Mouse (Mus musculus): ENCODE data around the gene Klf15.

The Klf15 gene

DNA sequence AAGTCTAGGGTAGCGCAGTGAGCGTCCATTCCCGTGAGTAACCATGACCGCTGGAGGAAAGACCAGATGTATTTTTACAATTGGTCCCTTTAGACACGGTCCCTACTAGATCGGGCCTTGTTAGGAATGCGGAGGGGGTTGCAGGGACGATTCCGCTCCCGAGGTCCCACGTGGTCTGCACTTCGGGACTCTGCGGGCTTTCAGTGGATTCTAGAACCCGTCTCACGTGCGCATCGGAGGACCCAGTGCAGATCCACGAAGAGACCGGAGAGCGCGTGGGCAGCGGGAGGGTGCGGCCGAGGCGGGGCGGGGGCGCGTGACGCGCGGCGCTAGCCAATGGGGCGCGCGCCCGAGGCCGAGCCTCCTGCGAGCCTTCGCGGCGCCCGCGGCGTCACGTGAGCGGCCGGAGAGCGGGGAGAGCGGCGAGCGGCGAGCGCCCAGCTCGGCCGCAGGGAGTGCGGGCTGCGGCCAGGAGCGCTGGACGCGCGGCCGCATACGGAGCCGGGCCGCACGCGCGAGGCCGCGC is at the start of gene Klf15:
Gene Klf15, plus strand, starts transcription at position 396 of the 526 bp plus-strand sequence.
- in situ Hi-C loops (cut with MseI, MboI) = no loop called here

DNA sequence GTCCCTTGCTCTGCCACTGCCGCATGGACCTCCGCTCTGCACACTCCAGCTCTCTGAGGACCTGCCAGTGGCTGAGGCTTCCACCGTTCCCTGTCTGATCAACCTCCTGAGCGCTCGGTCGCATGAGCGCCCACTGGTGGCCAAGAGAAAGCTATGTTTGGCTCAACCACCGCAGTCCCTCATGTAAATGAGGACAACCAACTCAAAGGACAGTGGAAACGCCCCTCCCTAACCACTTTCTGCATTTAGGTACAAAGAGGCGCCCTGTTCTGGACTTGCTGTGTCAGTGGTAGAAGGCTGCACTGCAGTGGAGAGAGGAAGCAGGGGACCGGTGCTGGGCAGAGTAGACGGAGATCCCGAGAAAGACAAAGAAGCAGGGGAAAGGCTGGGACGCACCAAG is 39.8 kb upstream of the Klf15 start:
- in situ Hi-C loops (cut with MseI, MboI) = no loop called here

DNA sequence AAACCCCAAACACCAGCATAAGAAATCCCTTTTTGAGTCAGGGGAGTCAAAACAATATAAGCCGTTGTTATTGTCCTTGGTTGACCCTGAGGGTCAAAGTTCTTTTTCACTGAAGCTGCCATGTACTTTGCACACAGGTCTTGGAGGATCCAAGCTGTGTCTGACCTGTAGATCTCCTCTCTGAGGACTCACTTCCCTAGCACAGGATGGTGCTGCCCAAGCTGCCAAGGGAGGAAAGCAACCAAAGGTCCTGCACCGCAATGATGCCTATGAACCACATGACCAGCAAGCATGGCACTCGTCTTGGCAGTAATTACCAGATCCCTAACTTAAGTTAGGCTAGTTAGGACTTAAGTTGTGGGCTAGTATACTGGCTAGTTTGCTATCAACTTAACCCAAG is 37.0 kb upstream of the Klf15 start:
- in situ Hi-C loops (cut with MseI, MboI) = no loop called here

DNA sequence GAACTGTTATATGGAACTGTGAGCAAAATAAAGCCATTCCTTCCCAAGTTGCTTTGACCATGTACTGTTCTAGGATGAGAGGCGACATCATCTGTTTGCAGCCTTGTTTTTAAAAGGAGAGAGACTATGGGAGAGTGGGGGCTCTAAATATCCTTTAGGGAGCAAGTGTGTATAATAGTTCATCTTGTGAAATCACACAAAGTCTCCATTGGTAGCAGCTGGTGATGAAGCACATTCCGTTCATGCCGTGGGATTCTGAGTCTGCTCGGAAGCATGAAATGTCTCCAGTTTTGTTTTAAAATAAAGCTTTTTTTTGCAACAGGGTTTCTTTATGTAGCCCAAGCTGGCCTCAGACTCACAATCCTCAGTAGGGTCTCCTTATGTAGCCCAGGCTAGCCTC is 36.4 kb upstream of the Klf15 start:
- in situ Hi-C loops (cut with MseI, MboI) = no loop called here

DNA sequence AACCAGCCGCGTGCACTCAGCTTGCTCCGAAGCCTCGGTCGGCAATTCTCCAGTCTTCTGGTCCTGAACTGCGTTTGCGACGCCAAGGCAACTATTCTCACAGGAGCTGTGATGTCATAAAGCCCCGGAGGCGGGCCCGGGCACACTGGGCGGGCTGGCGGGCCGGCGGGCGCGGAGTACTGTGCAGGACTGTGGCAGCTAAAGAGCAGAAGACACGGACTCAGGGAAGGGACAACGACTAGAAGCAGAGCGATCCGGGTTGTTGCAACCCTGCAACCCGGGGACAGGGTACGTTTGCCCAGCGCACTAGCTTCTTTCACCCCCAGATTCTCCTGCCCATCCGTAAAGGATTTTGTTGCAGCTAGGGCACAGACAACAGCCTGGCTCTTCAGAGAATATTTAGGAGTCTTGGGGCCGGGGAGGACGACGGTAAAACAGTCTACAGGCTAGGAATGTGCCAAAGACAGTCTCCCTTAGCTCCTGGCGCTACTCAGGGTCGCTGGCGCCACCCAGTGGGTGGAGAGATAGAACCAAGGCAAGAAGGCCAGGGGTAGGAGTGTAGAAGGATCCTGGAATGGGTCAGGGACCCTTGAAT is 33.9 kb upstream of the Klf15 start, which contains the start of gene Cfap100:
Gene Cfap100, minus strand, starts transcription at position 418 of the 595 bp plus-strand sequence.
- in situ Hi-C loops (cut with MseI, MboI) = no loop called here

DNA sequence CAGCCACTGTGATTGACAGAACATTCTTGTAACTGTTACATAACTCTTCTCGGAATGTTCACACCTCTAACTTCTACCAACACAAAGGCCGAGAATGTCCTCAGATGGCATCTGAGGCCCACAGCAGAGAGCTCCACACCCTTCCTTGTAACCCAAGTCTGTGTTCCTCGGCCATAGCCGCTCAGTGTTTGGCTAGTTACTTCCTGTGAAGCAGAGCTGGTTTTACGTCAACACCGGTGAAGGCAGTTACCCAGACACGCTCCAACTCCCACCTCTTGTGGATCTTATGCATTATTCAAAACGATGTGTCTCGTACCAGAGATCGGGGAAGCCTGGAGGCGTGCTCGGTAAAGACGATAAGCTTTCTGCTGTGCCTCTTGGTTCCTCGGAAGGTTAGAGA is 32.5 kb upstream of the Klf15 start:
- in situ Hi-C loops (cut with MseI, MboI) = no loop called here

DNA sequence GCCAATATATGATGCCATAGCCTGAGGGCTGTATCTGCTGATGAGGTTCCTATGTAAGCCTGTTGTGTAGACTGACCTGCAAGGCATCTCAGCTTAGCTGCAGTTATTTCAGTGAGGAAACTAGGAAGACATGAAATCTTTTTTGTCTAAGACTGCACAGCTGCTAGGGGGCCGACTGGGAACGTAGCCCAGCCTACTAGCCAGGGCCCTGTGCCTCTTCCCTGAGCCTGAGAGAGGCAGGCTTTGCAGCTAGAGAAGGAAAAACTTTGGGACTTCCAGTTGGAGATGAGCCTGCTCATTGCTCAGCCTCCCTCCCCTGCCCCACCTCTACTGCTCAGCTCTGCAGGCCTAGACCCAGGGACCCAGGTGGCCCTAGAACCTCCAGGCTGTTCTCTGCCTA is 30.9 kb upstream of the Klf15 start:
- in situ Hi-C loops (cut with MseI, MboI) = no loop called here

DNA sequence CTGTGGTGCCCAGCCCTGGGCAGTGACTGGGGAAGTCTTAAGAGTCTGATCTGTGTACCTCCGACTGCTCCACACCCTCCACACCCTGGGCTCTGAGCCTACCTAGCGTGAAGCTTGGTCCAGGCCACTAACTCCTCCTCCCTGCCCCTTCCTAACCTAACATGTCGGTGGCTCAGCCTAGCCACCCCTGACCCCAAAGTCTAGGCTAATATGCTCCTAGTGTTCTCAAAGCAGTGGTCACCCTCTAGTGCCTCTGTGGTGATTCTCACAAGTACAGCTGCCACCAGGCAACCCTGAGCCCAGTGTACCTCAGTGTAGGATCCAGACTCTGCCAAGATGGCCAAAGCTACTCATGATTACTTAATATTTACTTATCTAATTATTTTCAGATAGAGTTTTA is 27.7 kb upstream of the Klf15 start:
- in situ Hi-C loops (cut with MseI, MboI) = no loop called here

DNA sequence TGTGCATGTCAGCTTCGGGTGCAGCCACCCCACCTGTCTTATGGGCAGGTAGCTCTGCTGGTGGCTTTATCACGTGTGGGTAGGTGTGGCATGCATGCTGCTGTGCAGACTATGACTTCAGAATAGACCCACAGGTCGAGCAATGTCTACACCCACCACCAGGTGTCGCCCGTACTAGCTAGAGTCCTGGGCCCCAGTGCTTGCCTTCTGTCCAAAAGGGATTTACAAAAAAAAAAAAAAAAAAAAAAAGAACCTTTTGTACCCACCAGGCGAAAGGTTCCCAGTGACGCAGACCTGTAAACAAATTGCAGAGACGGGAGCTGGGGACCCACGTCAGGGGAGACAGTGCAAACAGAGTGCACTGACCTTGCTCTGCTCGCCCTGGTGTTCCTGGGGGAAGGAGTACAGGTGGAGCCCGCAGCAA is 27.2 kb upstream of the Klf15 start:
- in situ Hi-C loops (cut with MseI, MboI) = no loop called here

DNA sequence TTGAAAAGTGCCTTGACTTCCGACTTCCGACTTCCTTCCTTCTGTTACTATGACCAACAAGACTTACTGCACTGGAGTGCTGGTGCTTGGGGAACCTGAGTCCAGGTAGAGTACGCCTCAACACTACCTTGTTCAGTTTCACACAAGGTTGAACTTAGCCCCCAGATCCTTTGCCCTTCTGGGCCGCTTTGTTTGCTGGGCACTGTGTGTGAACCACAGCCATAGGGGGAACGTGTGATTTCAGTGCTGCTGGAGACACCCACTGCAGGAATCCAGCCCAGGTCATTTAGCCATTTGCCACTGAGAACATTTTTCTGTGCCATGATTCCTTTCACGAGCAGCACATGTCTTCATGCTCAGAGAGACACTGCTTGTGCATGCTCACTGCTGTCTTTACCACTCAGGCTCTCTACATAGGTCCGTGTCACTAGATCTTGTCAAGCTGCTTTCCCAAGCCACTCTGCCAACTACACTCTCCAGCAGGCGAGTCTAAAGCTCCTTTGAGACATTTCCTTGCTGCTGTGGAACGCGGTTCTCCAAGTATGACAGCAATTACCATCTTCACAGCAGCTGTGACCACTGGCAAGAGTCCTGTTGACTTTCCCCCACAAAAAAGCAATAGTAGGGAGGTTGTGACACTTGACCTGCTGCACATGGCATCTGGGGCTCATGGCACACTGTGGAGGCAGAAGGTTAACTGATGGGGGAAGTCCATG is 26.0 kb upstream of the Klf15 start:
- in situ Hi-C loops (cut with MseI, MboI) = no loop called here

DNA sequence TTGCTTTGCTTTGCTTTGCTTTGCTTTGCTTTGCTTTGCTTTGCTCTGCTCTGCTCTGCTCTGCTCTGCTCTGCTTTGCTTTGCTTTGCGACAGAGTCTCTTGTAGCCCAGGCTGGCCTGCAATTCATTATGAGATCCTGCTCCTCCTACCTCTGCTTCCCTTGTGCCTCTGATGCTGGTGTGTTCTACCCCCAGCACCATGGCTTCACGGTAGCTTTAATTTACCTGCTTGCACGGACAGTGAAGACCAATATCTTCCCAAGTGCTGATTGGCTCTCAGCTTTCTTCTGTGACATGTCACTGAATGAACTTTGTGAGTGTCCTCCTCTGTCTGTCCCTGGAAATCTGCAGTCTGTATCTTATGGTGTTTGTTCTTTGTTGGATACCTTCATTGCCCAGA is 25.3 kb upstream of the Klf15 start:
- in situ Hi-C loops (cut with MseI, MboI) = no loop called here

DNA sequence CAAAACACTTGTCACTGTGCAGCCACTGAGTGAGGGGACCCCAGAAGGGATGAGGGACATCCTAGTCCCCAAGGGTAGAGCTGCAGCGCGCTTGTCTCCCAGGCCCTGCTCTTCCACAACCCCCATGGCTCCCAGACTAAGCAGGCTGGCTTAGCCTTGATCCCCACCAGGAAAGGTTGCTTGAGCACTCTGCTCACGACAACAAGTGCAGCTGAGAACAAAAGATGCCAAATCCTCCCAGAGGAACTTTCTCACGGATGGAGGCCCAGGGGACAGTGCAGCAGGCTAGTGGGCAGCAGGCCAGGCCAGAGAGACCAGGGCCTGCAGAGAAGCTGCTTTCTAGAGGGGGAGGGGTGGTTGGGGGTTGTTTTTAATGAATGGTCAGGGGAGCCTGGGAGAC is 15.5 kb upstream of the Klf15 start:
- in situ Hi-C loops (cut with MseI, MboI) = no loop called here

DNA sequence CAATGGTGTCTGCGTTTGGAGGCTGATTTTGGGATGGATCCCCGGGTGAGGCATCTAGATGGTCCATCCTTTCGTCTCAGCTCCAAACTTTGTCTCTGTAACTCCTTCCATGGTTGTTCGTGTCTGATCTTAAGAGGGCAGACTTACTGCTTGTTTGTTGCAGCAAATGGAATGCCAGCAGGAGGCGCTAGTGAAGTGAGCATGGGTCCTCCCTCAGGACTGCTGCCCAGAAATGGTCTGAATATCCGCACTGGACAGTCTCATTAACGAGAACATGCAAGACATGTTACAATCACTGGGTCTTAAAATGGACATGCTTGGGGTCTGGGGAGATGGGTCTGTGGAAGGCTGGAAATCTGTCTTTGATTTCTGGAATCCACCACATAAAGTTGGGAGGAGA is 12.2 kb upstream of the Klf15 start:
- in situ Hi-C loops (cut with MseI, MboI) = loop anchor here (10.0 kb wide), 1 partner anchor 65 kb away; no protein-coding TSS in a partner anchor

DNA sequence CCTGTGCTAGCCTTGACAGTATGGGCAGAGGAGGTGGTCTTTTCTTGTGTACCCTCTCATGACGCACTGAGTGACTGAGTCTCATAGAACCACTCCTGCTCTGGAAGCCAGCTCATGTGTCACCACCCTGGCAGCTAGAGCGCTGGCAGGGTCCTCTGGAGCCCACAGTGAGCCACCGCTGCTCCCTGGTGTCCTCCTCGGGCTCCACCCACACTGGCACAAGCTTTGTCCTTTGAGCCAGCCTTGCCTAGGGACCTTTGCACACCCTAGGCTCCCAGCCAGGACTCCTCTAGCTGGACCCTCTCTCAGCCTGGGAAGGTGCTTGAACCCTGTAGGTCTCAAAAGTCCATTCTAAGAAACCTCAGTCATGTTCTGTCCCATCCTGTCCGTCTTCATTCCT is 11.7 kb upstream of the Klf15 start:
- in situ Hi-C loops (cut with MseI, MboI) = loop anchor here (10.0 kb wide), 1 partner anchor 64 kb away; no protein-coding TSS in a partner anchor

DNA sequence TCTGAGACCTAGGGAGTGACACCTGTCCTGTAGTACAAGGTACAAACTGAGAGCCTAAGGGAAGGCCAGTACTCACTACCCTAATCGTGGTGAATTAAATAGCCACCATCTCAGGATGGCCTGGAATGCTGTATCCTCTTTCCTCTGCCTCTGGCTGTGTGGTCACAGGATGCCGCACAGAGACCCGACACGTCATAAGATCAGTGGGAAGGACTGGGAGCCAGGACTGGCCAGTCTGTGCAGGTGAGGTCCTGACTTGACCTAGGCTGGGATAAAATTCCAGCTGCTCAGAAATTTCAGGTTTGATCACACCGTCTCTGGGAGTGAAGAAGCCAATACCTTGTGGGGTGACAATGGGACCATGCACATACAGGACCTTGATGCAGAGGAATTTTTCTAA is 10.9 kb upstream of the Klf15 start:
- in situ Hi-C loops (cut with MseI, MboI) = loop anchor here (10.0 kb wide), 1 partner anchor 63 kb away; no protein-coding TSS in a partner anchor

DNA sequence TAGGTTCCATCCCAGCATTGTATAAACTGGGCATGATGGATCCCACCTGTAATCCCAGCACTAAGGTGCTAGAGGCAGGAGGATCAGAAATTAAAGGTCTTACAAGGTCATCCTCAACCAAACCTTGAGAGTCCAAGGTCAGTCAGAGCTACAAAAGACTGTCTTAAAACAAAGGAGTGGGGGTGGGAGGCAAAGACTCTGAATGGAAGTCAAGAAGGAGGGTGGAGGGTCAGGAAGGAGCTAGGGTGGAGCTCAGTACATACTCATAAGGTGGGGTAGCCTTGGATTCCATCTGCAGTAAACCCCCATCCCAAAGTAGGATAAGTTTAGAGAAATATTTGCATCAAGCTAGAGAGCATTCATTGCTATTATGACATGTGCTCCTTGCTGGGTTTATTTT is 9.8 kb upstream of the Klf15 start:
- in situ Hi-C loops (cut with MseI, MboI) = loop anchor here (10.0 kb wide), 1 partner anchor 62 kb away; no protein-coding TSS in a partner anchor

DNA sequence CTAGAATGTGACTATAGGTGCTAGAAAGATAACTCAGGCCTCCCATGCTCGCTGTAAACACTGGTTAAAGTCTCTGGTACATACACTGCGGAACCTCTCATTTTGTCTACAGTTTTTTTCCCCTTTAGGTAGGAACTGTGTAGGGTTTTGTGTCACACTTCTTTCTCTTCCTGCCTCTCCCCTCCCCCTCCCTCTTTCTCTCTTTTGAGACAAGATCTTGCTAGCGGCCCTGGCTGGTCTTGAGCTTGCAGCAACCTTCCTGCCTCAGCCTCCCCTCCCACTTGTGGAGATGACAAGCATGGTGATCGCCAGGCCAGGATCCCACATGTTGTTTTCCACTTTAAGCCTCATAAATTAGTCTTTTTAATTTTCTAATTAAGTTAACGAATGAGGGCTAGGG is 8.6 kb upstream of the Klf15 start:
- in situ Hi-C loops (cut with MseI, MboI) = loop anchor here (10.0 kb wide), 1 partner anchor 61 kb away; no protein-coding TSS in a partner anchor

DNA sequence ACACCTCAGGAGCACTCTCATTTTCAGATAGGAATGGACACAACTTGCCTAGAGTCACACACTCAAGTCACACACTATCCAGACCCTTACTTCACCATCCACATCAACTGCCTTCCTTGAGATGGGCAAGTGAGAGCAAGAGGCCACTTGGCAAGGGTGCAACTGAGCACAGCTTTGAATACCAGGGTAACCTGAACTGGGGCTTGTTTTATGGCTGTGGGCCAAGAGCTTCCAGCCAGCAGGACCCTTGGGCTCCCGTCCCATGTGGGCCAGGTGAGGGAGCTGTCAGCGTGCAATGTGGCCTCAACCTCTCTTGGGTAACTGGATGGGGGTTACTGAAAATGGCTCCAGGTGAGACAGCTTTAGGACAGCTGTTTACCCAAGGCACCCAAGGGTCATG is 5.0 kb upstream of the Klf15 start:
- in situ Hi-C loops (cut with MseI, MboI) = loop anchor here (10.0 kb wide), 1 partner anchor 57 kb away; no protein-coding TSS in a partner anchor

DNA sequence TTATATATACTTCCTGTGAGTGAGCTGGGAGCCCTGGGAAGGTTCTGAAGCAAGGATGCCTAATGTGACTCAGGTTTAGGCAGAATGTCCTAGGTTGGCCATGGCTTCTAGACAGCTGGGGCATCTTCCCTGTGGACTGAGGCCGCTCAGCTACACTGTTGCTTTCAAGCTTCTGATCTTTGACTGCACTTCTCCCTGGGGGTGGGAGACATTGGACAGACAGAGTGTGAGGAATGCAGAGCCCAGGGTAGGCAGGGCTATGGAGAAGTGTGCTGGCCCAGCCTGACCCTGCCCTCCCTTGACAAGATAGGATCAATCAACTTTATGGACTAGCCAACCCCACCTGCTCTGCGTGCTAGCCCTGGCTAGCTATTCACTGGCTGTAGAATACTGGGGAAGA is 1.2 kb upstream of the Klf15 start:
- in situ Hi-C loops (cut with MseI, MboI) = no loop called here

DNA sequence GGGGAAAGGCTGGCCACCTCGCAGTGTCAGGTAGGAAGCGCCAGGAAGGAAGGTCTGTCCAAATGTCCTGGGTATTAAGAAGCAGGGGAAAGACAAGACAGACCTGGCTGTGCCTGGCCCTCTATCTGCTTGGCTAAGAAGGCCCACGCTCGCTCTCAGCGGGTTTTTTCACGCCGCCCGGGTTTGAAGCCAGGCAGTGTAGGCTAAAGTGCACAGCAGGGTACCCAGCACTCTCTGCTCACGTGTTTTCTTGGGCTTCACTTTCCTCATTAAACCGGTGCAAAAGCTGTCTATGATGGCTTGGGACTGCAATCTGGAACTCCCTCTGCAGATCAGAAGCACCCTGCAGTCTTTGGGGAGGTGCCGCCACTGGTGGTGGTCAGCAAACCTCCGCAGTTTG is 605 bp upstream of the Klf15 start:
- in situ Hi-C loops (cut with MseI, MboI) = no loop called here

DNA sequence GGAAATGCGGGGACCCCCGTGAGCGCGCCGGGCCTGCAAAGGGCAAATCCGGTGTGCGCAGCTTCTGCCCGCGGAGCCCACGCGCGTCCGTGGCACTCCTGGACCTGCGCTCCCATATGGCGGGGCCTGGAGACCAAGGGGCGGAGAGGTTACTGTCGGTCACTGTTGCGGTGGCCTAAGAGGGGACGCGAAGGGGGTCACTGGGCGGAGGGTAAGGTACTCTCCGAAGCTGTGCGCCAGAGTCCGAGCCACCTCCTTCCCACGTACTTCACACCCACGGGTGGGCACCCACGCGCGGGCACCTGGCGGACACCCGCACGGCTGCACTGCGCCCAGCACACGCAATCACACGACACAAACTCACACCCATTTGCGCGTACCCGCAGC is 458 bp downstream of the Klf15 start:
- in situ Hi-C loops (cut with MseI, MboI) = no loop called here

DNA sequence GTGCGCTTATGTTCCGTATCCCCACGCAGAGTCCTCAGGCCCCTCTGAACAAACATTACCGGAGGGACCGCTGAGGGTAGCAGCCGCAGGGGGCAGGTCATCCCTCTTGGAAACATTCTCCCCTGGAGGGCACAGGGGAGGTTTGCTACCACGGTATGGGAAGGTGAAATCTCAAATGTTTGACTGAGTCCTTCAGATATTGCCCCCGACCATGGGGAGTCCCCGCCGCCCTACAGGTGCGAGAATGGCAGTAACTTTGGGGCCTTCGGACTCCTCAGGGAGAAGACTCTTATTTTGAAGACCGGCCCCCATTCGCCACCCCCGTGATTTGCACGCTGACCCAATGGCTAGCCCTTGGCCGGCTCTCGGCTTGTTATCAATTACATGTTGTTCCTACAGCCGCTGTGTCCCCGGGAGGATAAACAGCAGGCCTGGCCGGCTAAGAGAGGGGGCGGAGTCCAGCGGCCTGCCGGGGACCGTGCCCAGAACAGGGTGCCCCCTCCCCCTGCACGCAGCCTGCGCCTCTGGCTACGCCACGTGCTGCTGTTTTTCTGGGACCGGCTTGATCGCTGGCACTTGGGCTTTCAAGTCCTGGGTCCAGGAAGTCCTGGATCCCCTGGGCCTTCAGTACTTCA is 969 bp downstream of the Klf15 start:
- in situ Hi-C loops (cut with MseI, MboI) = no loop called here
